24 mouse cellular contexts compared by ENCODE assay signal in genomic region chr1:170664620-170665185, GRCm38 (mm10). TPM values are rescaled to one million over a fixed set of nuclear protein-coding genes. Genes with fewer than 3 reads are reported as not detected.
A peak's percentile ranks its signal among the peaks of the same experiment; 100 is the strongest.
DNase-seq lines count a peak whose midpoint lies in the region; ATAC-seq and TF ChIP-seq lines count a peak whose summit lies in the region.
"Had no signal": no experiment of that assay in that cellular context is flagged by ENCODE, and none has a peak within 500 bp of the region (broad histone marks: within the 10 kb centered on the region; RNA-seq: fewer than 3 reads in every experiment).

No protein-coding gene starts in this region.

- 0 out of 2 replicates have a peak overlapping the region, but pooled peaks have one; percentile 41 for H3K27ac ChIP-seq in hindbrain, embryonic 15.5 days (replicated peaks)
- no peak overlapping the region for H3K27ac ChIP-seq in hindbrain, embryonic 10.5 days
- H3K27ac ChIP-seq: heart, embryonic 13.5 days; intestine, embryonic 15.5 days; limb, embryonic 12.5 days; liver, embryonic 12.5 days had no signal

- no peaks in the 10 kb centered on the region for H3K36me3 ChIP-seq in hindbrain, embryonic 15.5 days
- peaks cover 26% of the 10 kb centered on the region for H3K36me3 ChIP-seq in hindbrain, embryonic 10.5 days
- peaks cover 19% of the 10 kb centered on the region for H3K36me3 ChIP-seq in myocyte (ENCODE audit: control insufficient read depth, insufficient read depth)
- H3K36me3 ChIP-seq: liver, embryonic 12.5 days had no signal

- no peak overlapping the region for H3ac ChIP-seq in myocyte (ENCODE audit: control insufficient read depth, insufficient read length)

- peak; percentile 31 to 34 for DNase-seq in cerebellum, postnatal 14 days
- DNase-seq in cerebellum, adult 11-12 months: no peak
- DNase-seq in hindbrain, embryonic 10.5 days (ENCODE audit: low spot score): no peak
- DNase-seq in Muller cell, postnatal 12 days (ENCODE audit: inconsistent ontology term): peak; percentile 63
- DNase-seq in left cerebral cortex, adult 9 months (ENCODE audit: low spot score in 2 of 2): no peak
- DNase-seq: adrenal gland, adult 8-10 months; cerebellum, postnatal 25 days; embryo, embryonic 11 days; heart, adult 11 months; kidney, adult 9 months; kidney, postnatal 36 days; layer of hippocampus, adult 9-11 months; lung, adult 2 months; midbrain, embryonic 14.5 days; right cerebral cortex, postnatal 4 days had no signal

- no peaks in the 10 kb centered on the region for H3K27me3 ChIP-seq in hindbrain, embryonic 15.5 days
- H3K27me3 ChIP-seq in hindbrain, embryonic 10.5 days (ENCODE audit: insufficient read depth, poor library complexity, severe bottlenecking): no peaks in the 10 kb centered on the region
- H3K27me3 ChIP-seq in myocyte (ENCODE audit: control insufficient read depth, insufficient read depth, insufficient read length): no peaks in the 10 kb centered on the region
- H3K27me3 ChIP-seq: heart, embryonic 13.5 days; intestine, embryonic 15.5 days; limb, embryonic 12.5 days; liver, embryonic 12.5 days had no signal

- no peaks in the 10 kb centered on the region for H3K79me2 ChIP-seq in myocyte (ENCODE audit: control insufficient read depth, insufficient read depth)

- no peak overlapping the region for H3K9ac ChIP-seq in hindbrain, embryonic 15.5 days
- H3K9ac ChIP-seq: heart, embryonic 13.5 days; intestine, embryonic 15.5 days; limb, embryonic 12.5 days; liver, embryonic 12.5 days had no signal

- ATAC-seq in hindbrain, embryonic 15.5 days (ENCODE audit: low FRiP score, low read depth): no peak
- ATAC-seq: forebrain, embryonic 14.5 days; intestine, embryonic 15.5 days; liver, embryonic 12.5 days had no signal

- no peak overlapping the region for H3K4me2 ChIP-seq in hindbrain, embryonic 15.5 days
- peak overlapping the region; percentile 96 for H3K4me2 ChIP-seq in myocyte (ENCODE audit: low read depth)
- H3K4me2 ChIP-seq: heart, embryonic 13.5 days; intestine, embryonic 15.5 days; limb, embryonic 12.5 days; liver, embryonic 12.5 days had no signal

- H3K4me3 ChIP-seq in hindbrain, embryonic 15.5 days: no peak overlapping the region
- no peak overlapping the region for H3K4me3 ChIP-seq in hindbrain, embryonic 10.5 days
- no peak overlapping the region for H3K4me3 ChIP-seq in myocyte
- H3K4me3 ChIP-seq: erythroblast, embryonic 14.5 days; heart, embryonic 13.5 days; intestine, embryonic 15.5 days; limb, embryonic 12.5 days; liver, embryonic 12.5 days; megakaryocyte, embryonic 14.5 days had no signal

- H3K9me3 ChIP-seq in hindbrain, embryonic 15.5 days: no peaks in the 10 kb centered on the region
- no peaks in the 10 kb centered on the region for H3K9me3 ChIP-seq in hindbrain, embryonic 10.5 days
- H3K9me3 ChIP-seq: heart, embryonic 13.5 days; intestine, embryonic 15.5 days; limb, embryonic 12.5 days; liver, embryonic 12.5 days had no signal

- TF ChIP-seq POLR2A in myocyte (IDR thresholded peaks at IDR 0.05; ENCODE audit: insufficient read length, low read depth): no peak

- 75% methylated on average over 11 of the region's 11 CpGs for WGBS in hindbrain, embryonic 15.5 days
- WGBS in hindbrain, embryonic 10.5 days: 85% methylated on average over 11 of the region's 11 CpGs

- H3K4me1 ChIP-seq in hindbrain, embryonic 15.5 days (replicated peaks): 0 out of 2 replicates have a peak, but pooled peaks cover 3% of the 10 kb centered on the region
- H3K4me1 ChIP-seq in hindbrain, embryonic 10.5 days (replicated peaks): no peaks in the 10 kb centered on the region
- H3K4me1 ChIP-seq: heart, embryonic 13.5 days; intestine, embryonic 15.5 days; limb, embryonic 12.5 days; liver, embryonic 12.5 days had no signal

TF ChIP-seq in myocyte, 11 proteins besides CTCF, POLR2A, EP300 and RAD21:
- no peak for TF ChIP-seq TCF12 (IDR thresholded peaks at IDR 0.05; ENCODE audit: insufficient read depth, poor library complexity, severe bottlenecking)
- no peak for TF ChIP-seq POLR2AphosphoS2 (IDR thresholded peaks at IDR 0.05; ENCODE audit: insufficient read length, low read depth)
- TF ChIP-seq E2F4 (IDR thresholded peaks at IDR 0.05; ENCODE audit: insufficient read depth): no peak
- no peak for TF ChIP-seq MAX (IDR thresholded peaks at IDR 0.05; ENCODE audit: low read depth)
- TF ChIP-seq TCF3 (IDR thresholded peaks at IDR 0.05; ENCODE audit: insufficient read length, low read depth): no peak
- peak in 1 of 3 experiments; percentile 36 for TF ChIP-seq MYOG (IDR thresholded peaks at IDR 0.05; ENCODE audit: control insufficient read depth in 1 of 3, insufficient read depth in 1 of 3, insufficient read length in 2 of 3, low read depth in 2 of 3)
- no peak for TF ChIP-seq MYOD1 (IDR thresholded peaks at IDR 0.05; ENCODE audit: control insufficient read depth in 1 of 3, insufficient read length in 2 of 3, low read depth in 2 of 3)
- no peak for TF ChIP-seq USF1 (IDR thresholded peaks at IDR 0.05; ENCODE audit: low read depth)

RNA-seq across cellular contexts. Expression of gene Olfml2b, which starts 20.4 kb away (rescaled TPM):
- polyA plus RNA-seq in hindbrain, embryonic 15.5 days (2015; fragmentation: Nextera tagmentation; extraction: Ambion mirVana): 4.9 and 5.0 TPM in 2 replicates
- 5.7 and 5.9 TPM in 2 replicates for polyA plus RNA-seq in hindbrain, embryonic 10.5 days (2016; fragmentation: Nextera tagmentation; extraction: Ambion mirVana)
- polyA plus RNA-seq in myocyte (2012; fragmentation: generic; extraction: Trizol): 69.0 TPM
- polyA plus RNA-seq: erythroblast, embryonic 14.5 days had no signal

Comparison
In these comparisons a context has a peak if more than half of its experiments do, and no peak if none do; other contexts are left out.
1. DNase-seq: peak in cerebellum, postnatal 14 days (2 of 2) and Muller cell, postnatal 12 days (single experiment); none in cerebellum, adult 11-12 months (single experiment), hindbrain, embryonic 10.5 days (single experiment) and left cerebral cortex, adult 9 months (0 of 2).
2. RNA of gene Olfml2b, which starts 20.4 kb away (polyA plus RNA-seq): 69.0 TPM in myocyte (single experiment); 5.7 to 5.9 TPM in hindbrain, embryonic 10.5 days and 4.9 to 5.0 TPM in hindbrain, embryonic 15.5 days; every median in the first group is over 10 times any median in the second.